Mouse (Mus musculus) hindbrain, embryonic 15.5 days (tissue): Measurements from ENCODE around the gene Trmt10a. TPM values are rescaled to one million over a fixed set of nuclear protein-coding genes. Genes with fewer than 3 reads are reported as not detected.

Experiments
- polyA plus RNA-seq: library from polyadenylated mRNA; unstranded; fragments of >200 nt; fragmentation: Nextera tagmentation; extraction: Ambion mirVana; gene quantifications from 2 replicates; pipeline ENCODE4 v1.2.1, GENCODE M21; 2015

Gene Trmt10a
- polyA plus RNA-seq, 1 experiment from 2014 or later = 6.9 TPM

Other genes with a start within 250 kb of the Trmt10a start
- 126 and 130 TPM in 2 replicates for gene Lamtor3, start 224.9 kb upstream of the Trmt10a start, polyA plus RNA-seq
- gene Dapp1, start 161.9 kb upstream of the Trmt10a start, polyA plus RNA-seq = 1.7 TPM in 2 replicates
- gene 1110002E22Rik, start 78.4 kb upstream of the Trmt10a start, polyA plus RNA-seq = 0.16 and 0.17 TPM in 2 replicates
- gene Gm5105, start 76.1 kb upstream of the Trmt10a start, polyA plus RNA-seq = 0.18 and 0.26 TPM in 2 replicates
- gene Mttp, start 1.5 kb downstream of the Trmt10a start, polyA plus RNA-seq = 7.9 and 9.5 TPM in 2 replicates
- 0.09 TPM in 1 of 2 replicates, not detected in the other for gene 4930579F01Rik, start 50.4 kb downstream of the Trmt10a start, polyA plus RNA-seq
- gene Adh7, start 74.3 kb downstream of the Trmt10a start, polyA plus RNA-seq = 0.46 and 0.62 TPM in 2 replicates
- 0.92 and 1.3 TPM in 2 replicates for gene Adh1, start 117.5 kb downstream of the Trmt10a start, polyA plus RNA-seq
- gene Adh6a, start 169.8 kb downstream of the Trmt10a start, polyA plus RNA-seq = not detected in 2 replicates
- 0.33 TPM in 1 of 2 replicates, not detected in the other for gene Adh6b, start 198.3 kb downstream of the Trmt10a start, polyA plus RNA-seq